Mouse (Mus musculus) kidney, embryonic 14.5 days (tissue): Measurements from ENCODE around the gene Vmn1r214. TPM values are rescaled to one million over a fixed set of nuclear protein-coding genes. Genes with fewer than 3 reads are reported as not detected.

Experiments used
- ATAC-seq: fragments of 200-750 bp; cut with Nextera tagmentation; 2 replicates; pipeline ENCODE4 v1.8.0; 2017; ENCODE audit warnings: moderate number of reproducible peaks, mild to moderate bottlenecking, moderate TSS enrichment, moderate library complexity; ENCODE audit not compliant: low FRiP score, low TSS enrichment
- H3K27ac ChIP-seq: fragments of 300-500 bp; sonication (generic); 2 replicates; pipeline ENCODE4 v1.5.1; 2014; ENCODE audit warnings: low read depth, mild to moderate bottlenecking, low read length, moderate library complexity, mixed read lengths
- H3K27me3 ChIP-seq: fragments of 300-500 bp; sonication (generic); 2 replicates; pipeline ENCODE4 v1.6.1; 2014; ENCODE audit warnings: mild to moderate bottlenecking, low read length; ENCODE audit not compliant: control insufficient read depth, insufficient read depth
- H3K36me3 ChIP-seq: fragments of 300-500 bp; sonication (generic); 2 replicates; pipeline ENCODE4 v1.6.1; 2014; ENCODE audit warnings: low read length, mixed read lengths; ENCODE audit not compliant: control insufficient read depth, insufficient read depth
- H3K4me1 ChIP-seq: fragments of 300-500 bp; sonication (generic); 2 replicates; pipeline ENCODE4 v1.6.1; 2014; ENCODE audit warnings: low read length, mixed read lengths; ENCODE audit not compliant: control insufficient read depth, insufficient read depth
- H3K4me2 ChIP-seq: fragments of 300-500 bp; sonication (generic); replicated peaks from 2 replicates; pipeline ENCODE4 v1.6.1; 2014; ENCODE audit warnings: low read depth, mild to moderate bottlenecking, low read length
- H3K4me3 ChIP-seq: fragments of 300-500 bp; sonication (generic); 2 replicates; pipeline ENCODE4 v1.5.1; 2014; ENCODE audit warnings: mild to moderate bottlenecking, low read length
- H3K9ac ChIP-seq: fragments of 300-500 bp; sonication (generic); 2 replicates; pipeline ENCODE4 v1.6.1; 2014; ENCODE audit warnings: low read depth, mild to moderate bottlenecking, low read length, moderate library complexity
- H3K9me3 ChIP-seq: fragments of 300-500 bp; sonication (generic); 2 replicates; pipeline ENCODE4 v1.6.1; 2016; ENCODE audit warnings: low read length; ENCODE audit not compliant: control insufficient read depth
- WGBS: fragments of 180-500 bp; shearing (Covaris S2); extraction: QIAGEN DNeasy Blood & Tissue Kit; methylation state at CpG from one replicate; pipeline ENCODE4 v1.1.7; 2014; 5-methylcytosine and 5-hydroxymethylcytosine counted together
- polyA plus RNA-seq: library from polyadenylated mRNA; unstranded; fragments of >200 nt; fragmentation: Nextera tagmentation; extraction: Ambion mirVana; gene quantifications from 2 replicates; pipeline ENCODE4 v1.2.1, GENCODE M21; 2014

Gene Vmn1r214
- polyA plus RNA-seq: not detected in 2 replicates

DNA sequence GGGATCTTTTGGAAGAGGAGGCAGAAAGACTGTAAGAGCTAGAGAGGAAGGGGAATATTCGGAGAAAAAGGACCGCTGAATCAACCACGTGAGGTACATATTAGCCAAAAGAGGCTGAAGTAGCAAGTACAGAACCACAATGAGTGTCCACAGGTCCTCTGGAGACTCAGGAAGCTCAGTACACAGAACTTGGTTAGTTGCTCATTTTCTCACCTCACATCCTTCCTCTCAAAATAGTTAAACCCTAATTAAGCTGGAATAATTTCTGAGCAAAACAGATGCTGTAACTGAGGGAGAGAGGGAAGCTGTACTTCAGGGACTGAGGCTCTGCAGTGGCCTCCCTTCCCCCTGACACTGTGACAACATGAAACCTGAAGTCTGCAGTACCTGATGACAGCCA is at the start of gene Vmn1r214:
TSS of gene Vmn1r214 (plus strand) at position 301 of the 400 bp plus-strand sequence.
- no peaks in the 10 kb centered on the region for H3K4me1 ChIP-seq
- H3K9ac ChIP-seq: no peak within 1 kb of the TSS
- no peaks in the 10 kb centered on the region for H3K36me3 ChIP-seq
- ATAC-seq: no peak
- H3K4me2 ChIP-seq: no peak within 1 kb of the TSS
- 83% methylated on average over 3 of the region's 3 CpGs for WGBS
- no peak within 1 kb of the TSS for H3K4me3 ChIP-seq
- H3K9me3 ChIP-seq: no peaks in the 10 kb centered on the region
- no peaks in the 10 kb centered on the region for H3K27me3 ChIP-seq
- H3K27ac ChIP-seq: no peak within 1 kb of the TSS

DNA sequence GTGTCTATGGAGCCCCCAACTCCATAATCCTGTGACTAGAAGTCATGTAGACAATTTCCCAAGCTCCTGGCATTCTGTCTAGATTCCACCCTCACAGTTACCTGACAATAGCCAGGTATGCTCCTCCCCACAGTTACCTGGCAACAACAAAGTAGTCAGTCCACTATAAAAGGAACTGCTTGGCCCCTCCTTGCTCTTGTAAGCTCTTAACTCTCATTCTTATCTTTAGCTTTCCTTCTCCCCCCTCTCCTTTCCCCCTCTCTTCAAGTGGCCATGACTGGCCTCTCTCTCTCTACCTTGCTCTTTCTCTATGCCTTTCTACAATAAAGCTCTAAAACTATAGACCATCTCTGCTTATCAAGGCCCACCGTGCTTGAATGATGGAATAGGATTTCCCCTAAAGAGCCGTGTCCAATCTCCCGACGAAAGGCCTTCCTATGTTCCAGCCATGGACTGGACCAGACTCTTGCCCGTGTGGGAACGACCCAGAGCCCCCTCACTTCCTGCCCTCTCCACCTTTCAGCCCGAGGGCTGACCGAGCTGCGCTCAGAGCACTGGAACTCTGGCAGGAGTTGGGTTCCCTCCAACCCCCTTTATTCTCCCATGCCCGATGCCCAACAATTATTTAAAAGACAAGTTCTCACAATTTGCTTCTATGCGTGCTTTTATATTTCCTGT is 39.9 kb upstream of the Vmn1r214 start:
- ATAC-seq: no peak
- H3K4me1 ChIP-seq: no peaks in the 10 kb centered on the region
- no peak overlapping the region for H3K9ac ChIP-seq
- H3K27ac ChIP-seq: no peak overlapping the region
- 81% methylated on average over 11 of the region's 11 CpGs for WGBS
- no peaks in the 10 kb centered on the region for H3K36me3 ChIP-seq
- H3K9me3 ChIP-seq: no peaks in the 10 kb centered on the region
- H3K4me2 ChIP-seq: no peak overlapping the region
- H3K27me3 ChIP-seq: no peaks in the 10 kb centered on the region
- no peak overlapping the region for H3K4me3 ChIP-seq

DNA sequence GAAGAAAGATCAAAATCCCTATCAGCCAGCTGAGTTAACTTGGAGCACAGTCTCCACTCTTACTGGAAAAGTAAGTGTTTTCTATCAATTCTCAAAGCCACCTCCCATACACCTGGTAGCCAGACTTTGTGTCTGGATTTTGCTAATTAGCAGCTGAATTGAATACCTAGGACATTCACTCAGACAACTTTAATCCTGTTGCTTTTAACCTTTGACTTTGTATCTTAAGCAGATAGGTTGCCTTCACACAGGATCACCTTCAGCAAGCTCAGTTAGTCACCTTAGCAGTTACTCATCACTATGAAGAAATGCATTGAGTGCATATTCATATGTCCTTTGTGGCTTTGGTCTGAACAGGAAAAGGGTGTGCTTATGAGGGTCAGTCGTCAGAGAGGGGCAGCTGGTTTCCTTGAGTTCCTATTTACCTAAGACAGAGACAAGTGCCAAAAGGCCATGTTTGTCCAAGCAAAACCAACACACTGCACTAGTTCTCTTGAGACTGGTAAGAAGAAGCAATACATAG is 38.0 kb upstream of the Vmn1r214 start:
- Histone ChIP-seq H3K4me2 (no peak overlapping the region), H3K4me1 (no peaks in the 10 kb centered on the region), H3K9ac (no peak overlapping the region), H3K36me3 (no peaks in the 10 kb centered on the region), H3K27ac (no peak overlapping the region), H3K9me3 (no peaks in the 10 kb centered on the region), H3K27me3 (no peaks in the 10 kb centered on the region), H3K4me3 (no peak overlapping the region)
- WGBS: 6% methylated on average over 1 of the region's 1 CpGs
- no peak for ATAC-seq

DNA sequence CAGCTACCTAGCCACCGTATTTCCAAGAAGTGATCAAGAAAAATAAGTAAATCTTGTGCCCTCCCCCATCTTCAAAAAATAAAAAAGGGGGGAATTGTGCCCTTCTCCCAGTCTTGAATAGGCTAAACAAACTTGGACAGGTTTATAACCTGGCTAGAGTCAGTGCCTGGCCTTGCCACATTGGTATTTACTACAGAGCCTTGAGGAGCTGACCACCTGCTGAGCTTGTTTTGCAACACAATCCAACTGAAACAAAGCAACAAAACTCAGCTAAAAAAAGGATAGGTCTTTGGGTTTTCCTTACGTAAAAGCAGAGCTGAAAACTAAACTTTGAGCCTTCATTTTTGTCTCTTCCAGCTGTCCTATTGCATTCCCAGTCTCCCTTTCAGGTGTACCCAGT is 37.5 kb upstream of the Vmn1r214 start:
- Histone ChIP-seq H3K4me2 (no peak overlapping the region), H3K9me3 (no peaks in the 10 kb centered on the region), H3K27ac (no peak overlapping the region), H3K27me3 (no peaks in the 10 kb centered on the region), H3K4me3 (no peak overlapping the region), H3K9ac (no peak overlapping the region), H3K4me1 (no peaks in the 10 kb centered on the region), H3K36me3 (no peaks in the 10 kb centered on the region)
- no peak for ATAC-seq
- 29% methylated on average over 2 of the region's 2 CpGs for WGBS

DNA sequence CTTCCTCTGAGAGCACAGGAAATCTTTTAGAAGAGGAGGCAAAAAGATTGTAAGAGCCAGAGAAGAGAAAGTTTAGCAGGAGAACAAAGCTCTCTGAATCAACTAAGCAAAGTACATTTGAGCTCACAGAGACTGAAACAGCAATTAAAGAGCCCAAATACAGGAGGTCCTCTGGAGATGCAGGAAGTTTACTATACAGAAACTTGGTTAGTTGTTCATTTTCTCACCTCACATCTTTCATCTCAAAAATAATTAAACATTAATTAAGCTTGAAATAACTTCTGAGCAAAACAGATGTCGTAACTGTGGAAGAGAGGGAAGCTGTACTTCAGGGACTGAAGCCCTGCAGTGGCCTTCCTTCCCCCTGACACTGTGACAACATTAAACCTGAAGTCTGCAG is 22.9 kb upstream of the Vmn1r214 start, which contains the start of gene Vmn1r213:
TSS of gene Vmn1r213 (plus strand) at position 301 of the 400 bp plus-strand sequence.
- no peak within 1 kb of the TSS for H3K27ac ChIP-seq
- no peak within 1 kb of the TSS for H3K9ac ChIP-seq
- H3K4me2 ChIP-seq: no peak within 1 kb of the TSS
- no peaks in the 10 kb centered on the region for H3K27me3 ChIP-seq
- WGBS: 90% methylated on average over 1 of the region's 1 CpGs
- no peaks in the 10 kb centered on the region for H3K4me1 ChIP-seq
- no peak for ATAC-seq
- H3K9me3 ChIP-seq: no peaks in the 10 kb centered on the region
- no peak within 1 kb of the TSS for H3K4me3 ChIP-seq
- H3K36me3 ChIP-seq: no peaks in the 10 kb centered on the region

DNA sequence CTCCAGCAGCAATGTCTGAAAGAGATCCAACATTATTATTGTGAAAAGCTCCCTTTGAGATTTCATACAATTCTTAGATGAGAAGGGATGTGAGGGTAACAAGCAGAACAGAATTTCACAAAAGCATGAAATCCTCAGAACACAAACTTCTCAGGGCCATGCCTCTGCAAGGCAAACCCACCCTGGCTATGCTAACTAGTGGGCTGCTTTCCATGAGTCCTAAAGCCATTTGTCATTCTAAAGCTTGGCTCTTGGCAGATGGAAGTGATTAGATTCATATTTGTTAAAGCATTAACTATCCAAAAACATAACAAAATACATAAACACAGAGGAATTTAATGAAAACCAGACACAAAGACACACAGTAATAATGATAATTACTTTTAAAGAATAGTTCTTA is 12.1 kb upstream of the Vmn1r214 start:
- H3K36me3 ChIP-seq: no peaks in the 10 kb centered on the region
- no peak overlapping the region for H3K4me2 ChIP-seq
- no peak overlapping the region for H3K27ac ChIP-seq
- H3K4me3 ChIP-seq: no peak overlapping the region
- H3K4me1 ChIP-seq: no peaks in the 10 kb centered on the region
- ATAC-seq: no peak
- H3K9me3 ChIP-seq: no peaks in the 10 kb centered on the region
- H3K9ac ChIP-seq: no peak overlapping the region
- no peaks in the 10 kb centered on the region for H3K27me3 ChIP-seq

DNA sequence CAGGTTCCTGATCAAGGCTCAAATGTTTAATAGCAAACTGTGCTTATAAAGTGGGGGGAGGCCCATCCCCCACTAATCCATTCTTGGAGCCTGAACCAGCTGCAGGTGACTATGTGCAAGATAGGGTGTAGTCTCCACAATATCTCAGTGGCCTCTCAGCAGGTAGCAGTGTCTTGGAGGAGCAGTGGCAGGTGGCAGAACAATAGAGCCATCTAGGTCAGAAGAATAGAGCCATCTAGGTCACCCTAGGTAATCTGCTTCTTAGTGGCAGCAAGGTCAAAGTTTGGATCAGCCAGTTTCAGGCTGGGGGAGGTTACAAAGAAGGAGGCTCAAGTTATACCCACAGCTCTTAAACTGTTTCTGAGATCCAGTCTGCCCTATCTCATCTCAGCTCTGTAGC is 5.4 kb upstream of the Vmn1r214 start:
- Histone ChIP-seq H3K9ac (no peak overlapping the region), H3K4me3 (no peak overlapping the region), H3K36me3 (no peaks in the 10 kb centered on the region), H3K9me3 (no peaks in the 10 kb centered on the region), H3K4me2 (no peak overlapping the region), H3K27ac (no peak overlapping the region), H3K4me1 (no peaks in the 10 kb centered on the region), H3K27me3 (no peaks in the 10 kb centered on the region)
- no peak for ATAC-seq

DNA sequence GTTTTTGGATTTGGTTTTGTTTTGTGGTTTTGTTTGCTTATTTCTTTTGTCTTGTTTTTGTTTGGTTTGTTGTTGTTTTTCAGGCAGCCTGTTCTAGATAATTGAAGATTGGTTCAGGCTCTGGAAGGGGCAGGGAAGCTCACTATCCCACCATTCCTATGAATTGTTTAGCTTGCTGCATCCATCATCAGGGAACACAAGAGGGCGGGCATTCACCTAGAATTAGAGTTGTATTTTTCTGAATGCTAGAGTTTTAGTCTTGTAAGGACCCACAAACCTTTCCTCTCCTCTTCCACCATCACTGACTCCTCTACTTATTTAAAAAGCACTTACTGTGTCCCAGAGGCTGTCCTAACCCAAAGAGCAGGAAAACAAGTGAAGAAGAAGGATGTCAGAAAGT is 27.6 kb downstream of the Vmn1r214 start:
- Histone ChIP-seq H3K9me3 (no peaks in the 10 kb centered on the region), H3K4me1 (no peaks in the 10 kb centered on the region), H3K27ac (no peak overlapping the region), H3K9ac (no peak overlapping the region), H3K27me3 (no peaks in the 10 kb centered on the region), H3K4me2 (no peak overlapping the region), H3K4me3 (no peak overlapping the region), H3K36me3 (no peaks in the 10 kb centered on the region)
- no peak for ATAC-seq
- WGBS: 52% methylated on average over 1 of the region's 1 CpGs

DNA sequence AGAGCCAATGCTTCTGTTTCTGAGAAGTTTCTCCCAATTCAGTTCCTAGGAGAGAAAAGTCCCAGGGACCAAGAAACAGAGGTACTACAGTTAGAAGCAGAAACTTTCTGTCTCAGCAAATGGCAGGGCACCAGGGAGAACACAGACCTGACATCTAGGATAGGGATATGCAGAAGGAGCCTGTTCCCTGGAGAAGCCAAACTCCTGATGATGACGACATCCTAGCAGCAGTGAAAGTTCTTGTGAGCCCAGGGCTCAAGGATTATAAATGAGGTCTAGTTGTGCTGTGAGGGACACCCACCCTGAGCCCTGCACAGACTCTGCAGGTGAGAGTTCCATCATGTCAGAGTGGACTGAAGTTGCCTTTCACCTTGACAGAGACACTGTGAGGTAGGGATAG is 37.5 kb downstream of the Vmn1r214 start, which contains the start of gene Vmn1r215:
TSS of gene Vmn1r215 (plus strand) at position 301 of the 400 bp plus-strand sequence.
- no peak within 1 kb of the TSS for H3K4me3 ChIP-seq
- H3K27ac ChIP-seq: no peak within 1 kb of the TSS
- no peaks in the 10 kb centered on the region for H3K9me3 ChIP-seq
- no peak for ATAC-seq
- no peak within 1 kb of the TSS for H3K9ac ChIP-seq
- H3K4me2 ChIP-seq: no peak within 1 kb of the TSS
- no peaks in the 10 kb centered on the region for H3K4me1 ChIP-seq
- 83% methylated on average over 1 of the region's 1 CpGs for WGBS
- no peaks in the 10 kb centered on the region for H3K36me3 ChIP-seq
- H3K27me3 ChIP-seq: no peaks in the 10 kb centered on the region
